Mouse (Mus musculus) MEL (cell line): ENCODE data around the gene Actl6a. TPM values are rescaled to one million over a fixed set of nuclear protein-coding genes. Genes with fewer than 3 reads are reported as not detected.
A peak's percentile ranks its signal among the peaks of the same experiment; 100 is the strongest.

Source experiments
- DNase-seq: peaks from one replicate; pipeline ENCODE4 v3.0.0; 2011; ENCODE audit warnings: low read depth, low spot score
- H3K27ac ChIP-seq: 2 replicates; pipeline ENCODE4 v1.5.1; 2012; ENCODE audit warnings: low read depth, mild to moderate bottlenecking, control low read depth, low read length, moderate library complexity; ENCODE audit not compliant: control insufficient read depth
- H3K27me3 ChIP-seq, 2 experiments: fragments of 150-350 bp in 1 of 2; sonication (generic) in 1 of 2; 2 replicates each; pipeline ENCODE4 v1.6.1; 2012; ENCODE audit warnings: low read length in 2 of 2, mild to moderate bottlenecking in 2 of 2, improper control_type of control experiment in 1 of 2, moderate library complexity in 1 of 2; ENCODE audit not compliant: insufficient read depth in 2 of 2, control insufficient read depth in 1 of 2
- H3K36me3 ChIP-seq, 2 experiments: 2 replicates each; pipeline ENCODE4 v1.6.1; 2012 to 2014; ENCODE audit warnings: low read length in 2 of 2, improper control_type of control experiment in 1 of 2, inconsistent platforms in 1 of 2, mild to moderate bottlenecking in 1 of 2; ENCODE audit not compliant: insufficient read depth in 2 of 2, control insufficient read depth in 1 of 2
- H3K4me1 ChIP-seq, 2 experiments: fragments of 150-350 bp in 1 of 2; sonication (generic) in 1 of 2; 2 replicates each; pipeline ENCODE4 v1.6.1; 2012; ENCODE audit warnings: low read length in 2 of 2, improper control_type of control experiment in 1 of 2, mild to moderate bottlenecking in 1 of 2; ENCODE audit not compliant: insufficient read depth in 2 of 2, control insufficient read depth in 1 of 2
- H3K4me3 ChIP-seq, 2 experiments: fragments of 150-350 bp in 1 of 2; sonication (generic) in 1 of 2; 2 replicates each; pipeline ENCODE4 v1.5.1; 2012; ENCODE audit warnings: low read depth in 2 of 2, low read length in 2 of 2, mild to moderate bottlenecking in 2 of 2, moderate library complexity in 2 of 2, control low read depth in 1 of 2, improper control_type of control experiment in 1 of 2; ENCODE audit not compliant: control insufficient read depth in 1 of 2, insufficient read depth in 1 of 2
- H3K79me2 ChIP-seq: 2 replicates; pipeline ENCODE4 v1.6.1; 2012; ENCODE audit warnings: mild to moderate bottlenecking, low read length, moderate library complexity; ENCODE audit not compliant: control insufficient read depth, poor library complexity, insufficient read depth
- H3K9ac ChIP-seq: 2 replicates; pipeline ENCODE4 v1.6.1; 2012; ENCODE audit warnings: low read depth, mild to moderate bottlenecking, control low read depth, low read length, moderate library complexity; ENCODE audit not compliant: control insufficient read depth, poor library complexity, severe bottlenecking
- H3K9me3 ChIP-seq: fragments of 150-350 bp; sonication (generic); replicated peaks from 2 replicates; pipeline ENCODE4 v1.6.1; 2012; ENCODE audit warnings: mild to moderate bottlenecking, low read length, improper control_type of control experiment, moderate library complexity; ENCODE audit not compliant: insufficient read depth
- BHLHE40 ChIP-seq: IDR thresholded peaks from 2 replicates; pipeline ENCODE4 v1.6.1; 2012; ENCODE audit warnings: low read depth, mild to moderate bottlenecking, inconsistent platforms, low read length, improper control_type of control experiment, borderline replicate concordance
- CHD1 ChIP-seq: IDR thresholded peaks from 2 replicates; pipeline ENCODE4 v1.6.1; 2012; ENCODE audit warnings: low read depth, mild to moderate bottlenecking, inconsistent platforms, low read length, improper control_type of control experiment
- CHD2 ChIP-seq: IDR thresholded peaks from 2 replicates; pipeline ENCODE4 v1.6.1; 2011; ENCODE audit warnings: low read length, improper control_type of control experiment
- CTCF ChIP-seq, 3 experiments: IDR thresholded peaks in 2 of 3; conservative IDR thresholded peaks in 1 of 3; 2 replicates each; pipeline ENCODE4 v1.5.1; 2011 to 2012; ENCODE audit warnings: low read length in 3 of 3, low read depth in 2 of 3, mild to moderate bottlenecking in 2 of 3, improper control_type of control experiment in 1 of 3, inconsistent platforms in 1 of 3, mixed read lengths in 1 of 3, moderate library complexity in 1 of 3; ENCODE audit not compliant: control insufficient read depth in 1 of 3, insufficient read depth in 1 of 3, poor library complexity in 1 of 3, severe bottlenecking in 1 of 3
- E2F4 ChIP-seq: IDR thresholded peaks from 2 replicates; pipeline ENCODE4 v1.6.1; 2011; ENCODE audit warnings: low read depth, low read length, improper control_type of control experiment, borderline replicate concordance
- EP300 ChIP-seq, 2 experiments: IDR thresholded peaks; 2 replicates each; pipeline ENCODE4 v1.6.1; 2011; ENCODE audit warnings: improper control_type of control experiment in 2 of 2, low read length in 2 of 2, low read depth in 1 of 2, mild to moderate bottlenecking in 1 of 2
- GABPA ChIP-seq: IDR thresholded peaks from 2 replicates; pipeline ENCODE4 v1.6.1; 2012; ENCODE audit warnings: low read depth, mild to moderate bottlenecking, inconsistent platforms, low read length, improper control_type of control experiment, moderate library complexity
- GATA1 ChIP-seq: IDR thresholded peaks from 2 replicates; pipeline ENCODE4 v1.6.1; 2011; ENCODE audit warnings: low read depth, low read length, improper control_type of control experiment
- HCFC1 ChIP-seq: IDR thresholded peaks from 2 replicates; pipeline ENCODE4 v1.6.1; 2012; ENCODE audit warnings: low read depth, mild to moderate bottlenecking, inconsistent platforms, low read length, improper control_type of control experiment, moderate library complexity
- KAT2A ChIP-seq: conservative IDR thresholded peaks from 2 replicates; pipeline ENCODE4 v1.6.1; 2012; ENCODE audit warnings: low read depth, low read length, improper control_type of control experiment, inconsistent platforms
- MAFK ChIP-seq: IDR thresholded peaks from 2 replicates; pipeline ENCODE4 v1.6.1; 2011; ENCODE audit warnings: low read depth, mild to moderate bottlenecking, low read length, improper control_type of control experiment, borderline replicate concordance
- MEF2A ChIP-seq: IDR thresholded peaks from 2 replicates; pipeline ENCODE4 v1.6.1; 2014; ENCODE audit warnings: low read depth, mild to moderate bottlenecking, inconsistent platforms, low read length, improper control_type of control experiment; ENCODE audit not compliant: poor library complexity, insufficient replicate concordance, severe bottlenecking; ENCODE audit errors: extremely low read depth
- MXI1 ChIP-seq: IDR thresholded peaks from 2 replicates; pipeline ENCODE4 v1.6.1; 2011; ENCODE audit warnings: mild to moderate bottlenecking, low read depth, low read length, improper control_type of control experiment
- MYC ChIP-seq: IDR thresholded peaks from 2 replicates; pipeline ENCODE4 v1.6.1; 2011; ENCODE audit warnings: low read depth, mild to moderate bottlenecking, low read length, improper control_type of control experiment, moderate library complexity
- POLR2A ChIP-seq, 2 experiments: IDR thresholded peaks; 2 replicates each; pipeline ENCODE4 v1.6.1; 2011 to 2012; ENCODE audit warnings: low read length in 2 of 2, mild to moderate bottlenecking in 2 of 2, control low read depth in 1 of 2, improper control_type of control experiment in 1 of 2, low read depth in 1 of 2, moderate library complexity in 1 of 2; ENCODE audit not compliant: control insufficient read depth in 1 of 2, insufficient read depth in 1 of 2, poor library complexity in 1 of 2
- POLR2AphosphoS2 ChIP-seq: IDR thresholded peaks from 2 replicates; pipeline ENCODE4 v1.6.1; 2011; ENCODE audit warnings: low read length, improper control_type of control experiment
- POLR2AphosphoS5 ChIP-seq: IDR thresholded peaks from 2 replicates; pipeline ENCODE4 v1.6.1; 2012; ENCODE audit warnings: low read depth, borderline replicate concordance, mild to moderate bottlenecking, inconsistent platforms, low read length, moderate library complexity, mixed read lengths
- RAD21 ChIP-seq: IDR thresholded peaks from 2 replicates; pipeline ENCODE4 v1.6.1; 2011; ENCODE audit warnings: mild to moderate bottlenecking, low read depth, low read length, improper control_type of control experiment
- SMC3 ChIP-seq: IDR thresholded peaks from 2 replicates; pipeline ENCODE4 v1.6.1; 2011; ENCODE audit warnings: low read depth, low read length, improper control_type of control experiment
- TAL1 ChIP-seq: IDR thresholded peaks from 2 replicates; pipeline ENCODE4 v1.6.1; 2012; ENCODE audit warnings: mild to moderate bottlenecking, inconsistent platforms, low read length, moderate library complexity, mixed read lengths
- UBTF ChIP-seq: IDR thresholded peaks from 2 replicates; pipeline ENCODE4 v1.6.1; 2012; ENCODE audit warnings: low read depth, mild to moderate bottlenecking, inconsistent platforms, low read length, improper control_type of control experiment, moderate library complexity, borderline replicate concordance; ENCODE audit not compliant: insufficient read depth
- USF2 ChIP-seq, 2 experiments: IDR thresholded peaks; 2 replicates each; pipeline ENCODE4 v1.6.1; 2011 to 2012; ENCODE audit warnings: improper control_type of control experiment in 2 of 2, low read length in 2 of 2, borderline replicate concordance in 1 of 2, inconsistent platforms in 1 of 2, low read depth in 1 of 2, mild to moderate bottlenecking in 1 of 2; ENCODE audit not compliant: insufficient read depth in 1 of 2
- ZC3H11A ChIP-seq: IDR thresholded peaks from 2 replicates; pipeline ENCODE4 v1.6.1; 2012; ENCODE audit warnings: low read depth, mild to moderate bottlenecking, inconsistent platforms, low read length, improper control_type of control experiment
- ZKSCAN1 ChIP-seq: IDR thresholded peaks from 2 replicates; pipeline ENCODE4 v1.6.1; 2012; ENCODE audit warnings: low read depth, mild to moderate bottlenecking, inconsistent platforms, low read length, improper control_type of control experiment, moderate library complexity
- ZNF384 ChIP-seq: IDR thresholded peaks from 2 replicates; pipeline ENCODE4 v1.6.1; 2012; ENCODE audit warnings: low read depth, mild to moderate bottlenecking, inconsistent platforms, low read length, improper control_type of control experiment
- polyA plus RNA-seq, 2 experiments: library from polyadenylated mRNA; stranded (reverse) in 1 of 2; unstranded in 1 of 2; fragments of >175 nt in 1 of 2; fragments of >200 nt in 1 of 2; gene quantifications; 2 replicates each; pipeline versions ENCODE4 v1.2.1 to v1.2.4; 2012; ENCODE audit warnings: low replicate concordance in 2 of 2, low read depth in 1 of 2; ENCODE audit not compliant: insufficient read length in 2 of 2, insufficient read depth in 1 of 2, missing spikeins in 1 of 2
- total RNA-seq: library from RNA; depleted of rRNA; stranded (reverse); fragments of 300-350 nt; gene quantifications from 2 replicates; pipeline ENCODE4 v1.2.3, GENCODE M21; 2012

The Actl6a gene
- total and polyA plus RNA-seq, 3 experiments, result 129 to 175 TPM; not detected in 1

DNA sequence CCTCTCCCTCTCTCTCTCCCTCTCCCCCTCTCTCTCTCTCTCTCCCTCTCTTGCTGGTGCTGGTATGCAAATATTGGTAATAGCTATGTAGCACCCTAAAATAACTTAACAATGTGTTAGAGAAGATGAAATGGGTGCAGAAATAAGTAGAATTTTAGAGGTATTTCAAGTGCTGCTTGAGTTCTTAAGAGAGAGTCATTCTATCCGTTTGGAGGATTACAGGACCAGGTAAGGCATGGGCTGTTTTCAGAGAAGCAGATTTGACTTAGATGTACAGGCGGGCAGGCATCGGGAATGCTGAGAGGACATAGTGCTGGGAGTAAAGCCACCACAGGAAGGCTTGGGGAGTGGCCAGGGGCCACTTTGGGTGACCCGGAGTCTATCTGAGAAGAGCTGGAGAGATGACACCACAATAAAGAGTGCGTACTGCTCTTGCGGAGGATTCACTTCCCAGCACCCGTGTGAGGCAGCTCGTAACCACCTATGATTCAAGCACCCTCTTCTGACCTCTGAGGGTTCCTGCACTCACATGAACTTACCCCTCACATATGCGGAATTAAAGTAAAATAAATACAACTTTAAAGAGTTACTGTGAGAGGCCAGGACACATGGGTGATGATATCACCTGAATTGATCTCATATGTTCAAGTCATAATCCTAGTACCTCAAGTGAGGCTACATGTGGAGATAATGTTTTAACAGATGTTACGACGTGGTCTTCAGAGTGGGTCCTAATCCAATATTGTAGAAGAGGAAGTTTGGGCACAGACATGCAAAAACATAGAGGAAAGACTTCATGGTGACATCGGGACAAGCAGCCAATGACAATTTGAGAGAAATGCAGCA is 11.1 kb upstream of the Actl6a start (continued):
- TF ChIP-seq CHD2, result no peak
- TF ChIP-seq MYC, result peak; percentile 65; the same call in 1 of the 2 replicates
- peak; percentile 74 for TF ChIP-seq SMC3
- peak; percentile 19; the same call in 1 of the 2 replicates for TF ChIP-seq GATA1

GRCm38 (mm10) chr3:32695583-32695980 is 10.5 kb upstream of the Actl6a start:
- TF ChIP-seq CHD1 (0 out of 2 replicates have a peak, but pooled peaks have one; percentile 11), TAL1 (no peak)
- no peaks in the 10 kb centered on the region for H3K79me2 ChIP-seq
- H3K4me1 ChIP-seq, result peaks cover 22 to 24% of the 10 kb centered on the region in 2 experiments
- DNase-seq, result peak; percentile 72
- peak overlapping the region; percentile 31; the same call in 1 of the 2 replicates for H3K9ac ChIP-seq
- H3K27ac ChIP-seq, result peak overlapping the region; percentile 53
- H3K4me3 ChIP-seq, result peak overlapping the region; percentile 36 to 53
- H3K27me3 ChIP-seq, result no peaks in the 10 kb centered on the region
- no peaks in the 10 kb centered on the region for H3K9me3 ChIP-seq
- H3K36me3 ChIP-seq, result peaks cover 0 to 31% of the 10 kb centered on the region in 2 experiments; a peak in 2 of 4 replicates

- no peaks in the 10 kb centered on the region for H3K79me2 ChIP-seq
- no peaks in the 10 kb centered on the region for H3K9me3 ChIP-seq
- peak overlapping the region; percentile 59 for H3K27ac ChIP-seq
- peak; percentile 95 for DNase-seq
- no peaks in the 10 kb centered on the region for H3K27me3 ChIP-seq
- no peak overlapping the region for H3K4me3 ChIP-seq
- peak overlapping the region; percentile 51 for H3K9ac ChIP-seq
- peaks cover 0 to 12% of the 10 kb centered on the region in 2 experiments; a peak in 2 of 4 replicates for H3K36me3 ChIP-seq
- H3K4me1 ChIP-seq, result peaks cover 6 to 7% of the 10 kb centered on the region in 2 experiments
- TF ChIP-seq BHLHE40 (no peak), CTCF (IDR thresholded peaks at IDR 0.05 in 2 of 3, conservative IDR thresholded peaks at IDR 0.05 in 1 of 3; ENCODE audit: control insufficient read depth in 1 of 3, insufficient read depth in 1 of 3, low read depth in 2 of 3, low read length in 3 of 3, poor library complexity in 1 of 3, severe bottlenecking in 1 of 3) (peak; percentile 94 to 98 (median 96)), POLR2AphosphoS2 (no peak), ZC3H11A (peak; percentile 96), USF2 (IDR thresholded peaks at IDR 0.05; ENCODE audit: borderline replicate concordance in 1 of 2, insufficient read depth in 1 of 2, low read depth in 1 of 2, low read length in 2 of 2) (no peak), E2F4 (no peak), MEF2A (no peak), RAD21 (peak; percentile 98), ZKSCAN1 (no peak), UBTF (no peak), GABPA (no peak), POLR2AphosphoS5 (no peak), EP300 (IDR thresholded peaks at IDR 0.05; ENCODE audit: low read depth in 1 of 2, low read length in 2 of 2) (peak; percentile 2 to 22; a peak in 1 of 4 replicates), KAT2A (no peak), POLR2A (IDR thresholded peaks at IDR 0.05; ENCODE audit: control insufficient read depth in 1 of 2, insufficient read depth in 1 of 2, low read depth in 1 of 2, low read length in 2 of 2, poor library complexity in 1 of 2) (0 out of 4 replicates have a peak, but pooled peaks of 1 of the 2 experiments have one; percentile 33), MAFK (no peak), MYC (peak; percentile 78), CHD2 (no peak), HCFC1 (no peak; the same call in 1 of the 2 replicates), ZNF384 (peak; percentile 27; the same call in 1 of the 2 replicates), MXI1 (no peak; the same call in 1 of the 2 replicates), SMC3 (peak; percentile 99)
Measured at GRCm38 (mm10) chr3:32698228-32698863, 7.8 kb upstream of the Actl6a start.
